Mouse (Mus musculus): ENCODE data around the gene Cdr2l.

The Cdr2l gene

GRCm38 (mm10) chr11:115381743-115382539, at the start of gene Cdr2l:
Gene Cdr2l, plus strand, starts transcription at chr11:115381916.
- DNase-seq = peak; percentile 30 to 39

- no peak for DNase-seq
Observed at GRCm38 (mm10) chr11:115334531-115334930, 47.2 kb upstream of the Cdr2l start, which contains the start of gene Otop3. Gene Otop3, plus strand, starts transcription at chr11:115334731.

- no peak for DNase-seq
Observed at GRCm38 (mm10) chr11:115335223-115335622, 46.5 kb upstream of the Cdr2l start.

GRCm38 (mm10) chr11:115336115-115336514, 45.6 kb upstream of the Cdr2l start:
- DNase-seq = no peak

DNA sequence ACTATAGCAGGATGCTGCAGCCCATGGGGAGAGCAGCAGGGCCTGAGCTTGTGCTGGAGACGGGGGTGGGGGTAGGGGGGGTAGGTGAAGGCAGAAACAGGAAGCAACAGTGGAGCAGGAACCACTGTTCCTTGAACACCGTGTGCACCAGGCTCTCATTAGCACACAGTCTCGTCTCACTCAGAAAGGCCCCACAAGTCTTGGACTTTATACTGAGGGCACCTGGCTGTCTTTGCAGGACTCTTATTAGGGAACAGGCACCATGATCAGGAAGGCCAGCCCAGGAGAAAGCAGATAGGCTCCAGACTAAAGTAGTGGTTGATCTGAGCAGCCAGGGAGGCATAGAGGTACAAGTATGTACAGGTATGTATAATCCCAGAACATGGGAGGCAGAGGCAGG, 44.4 kb upstream of the Cdr2l start:
- no peak for DNase-seq

GRCm38 (mm10) chr11:115337826-115338225, 43.9 kb upstream of the Cdr2l start:
- no peak for DNase-seq

DNA sequence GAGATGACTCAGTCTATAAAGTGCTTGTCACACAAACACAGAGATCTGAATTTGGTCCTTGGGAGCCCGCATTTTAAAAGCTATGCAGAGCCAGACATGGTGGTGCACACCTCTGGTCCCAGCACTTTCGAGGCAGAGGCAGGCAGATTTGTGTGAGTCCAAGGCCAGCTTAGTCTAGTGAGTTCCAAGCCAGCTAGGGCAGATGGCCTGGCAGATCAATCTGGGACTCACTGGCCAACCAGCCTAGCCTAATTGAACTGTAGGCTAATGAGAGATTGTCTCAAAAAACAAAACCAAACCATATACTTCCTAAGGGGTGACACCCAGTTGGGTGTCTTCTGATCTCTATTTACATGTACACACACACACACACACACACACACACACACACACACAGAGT, 40.5 kb upstream of the Cdr2l start:
- no peak for DNase-seq

DNA sequence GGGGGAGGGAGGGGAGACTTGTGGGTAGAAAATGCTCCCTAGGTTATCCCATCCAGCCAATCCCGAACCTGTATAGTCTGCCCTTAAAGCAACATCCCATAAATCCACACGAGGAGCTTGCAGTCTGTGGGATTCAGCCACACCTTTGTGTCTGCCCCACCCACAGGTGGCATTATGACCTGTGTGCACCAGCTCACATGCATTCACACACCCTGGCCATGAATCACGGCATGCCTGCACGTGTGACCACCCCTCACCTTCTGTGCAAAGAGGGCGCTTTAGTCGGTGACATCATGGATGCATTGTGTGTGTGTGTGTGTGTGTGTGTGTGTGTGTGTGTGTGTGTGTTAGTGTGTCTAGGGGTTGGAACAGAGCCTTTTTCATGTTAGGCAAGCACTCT, 39.9 kb upstream of the Cdr2l start:
- no peak for DNase-seq

DNA sequence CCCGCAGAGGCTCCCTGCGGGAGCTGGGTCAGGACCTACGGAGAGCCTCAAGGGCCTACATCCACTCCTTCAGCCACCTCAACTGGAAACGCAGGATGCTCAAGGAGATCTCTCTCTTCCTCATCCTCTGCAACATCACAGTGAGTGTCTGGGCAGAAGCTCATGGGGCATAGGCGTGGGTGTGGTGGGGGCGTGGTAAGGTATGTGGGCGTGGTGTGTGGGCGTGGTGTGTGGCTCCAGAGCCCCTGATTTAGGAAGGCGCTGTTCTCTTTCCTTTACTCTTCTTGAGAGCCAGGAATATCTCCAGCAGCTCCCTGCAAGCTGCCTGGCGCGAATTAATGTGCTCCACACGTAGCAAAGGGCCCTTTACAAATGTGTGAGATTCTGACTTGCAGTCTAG, 36.7 kb upstream of the Cdr2l start:
- no peak for DNase-seq

DNA sequence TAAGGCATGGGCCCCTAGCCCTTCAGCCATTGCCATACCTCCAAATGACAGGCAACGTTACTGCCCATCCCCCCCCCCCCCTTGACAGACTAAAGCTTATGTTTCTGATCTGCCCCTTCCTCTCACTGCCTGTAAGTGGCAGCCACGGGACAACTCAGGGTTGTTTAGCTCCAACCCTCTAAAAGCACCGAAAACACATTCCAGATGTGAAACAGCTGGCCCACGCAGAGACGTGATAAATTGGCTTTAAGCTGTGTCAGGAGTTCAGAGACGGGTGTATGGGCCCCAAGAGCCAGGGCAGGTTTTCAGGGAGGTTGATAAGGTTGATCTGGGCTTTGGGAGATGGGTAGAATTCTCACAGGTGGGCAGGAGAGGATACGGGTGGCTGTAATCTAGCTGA, 36.2 kb upstream of the Cdr2l start:
- no peak for DNase-seq

DNA sequence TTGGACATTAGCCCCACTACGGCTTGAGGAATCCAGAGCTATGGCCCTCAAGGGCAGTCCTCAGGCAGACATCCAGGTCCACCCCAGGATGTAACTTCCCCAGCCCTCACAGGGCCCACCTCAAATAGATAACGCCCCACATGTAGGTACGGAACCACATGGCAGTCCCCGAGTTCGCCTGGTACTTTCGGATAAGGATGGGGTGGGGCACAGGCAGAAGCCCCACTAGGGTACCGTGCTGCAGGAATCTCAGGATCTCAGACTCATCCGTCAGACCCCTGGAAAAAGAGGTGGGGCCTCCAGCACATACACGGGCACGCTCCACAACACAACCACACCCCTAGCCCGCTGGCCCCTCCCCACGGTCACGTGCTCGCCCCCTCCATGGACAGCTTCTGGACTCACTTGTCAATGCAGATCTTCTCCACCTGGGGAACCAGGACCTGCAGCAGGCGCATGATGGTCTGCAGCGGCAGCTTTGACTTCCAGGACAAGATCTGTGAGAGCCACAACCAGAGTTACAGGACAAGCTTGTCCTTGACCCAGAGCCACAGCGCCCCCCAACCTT, 33.0 kb upstream of the Cdr2l start:
- no peak for DNase-seq

GRCm38 (mm10) chr11:115349976-115350375, 31.7 kb upstream of the Cdr2l start:
- no peak for DNase-seq

DNA sequence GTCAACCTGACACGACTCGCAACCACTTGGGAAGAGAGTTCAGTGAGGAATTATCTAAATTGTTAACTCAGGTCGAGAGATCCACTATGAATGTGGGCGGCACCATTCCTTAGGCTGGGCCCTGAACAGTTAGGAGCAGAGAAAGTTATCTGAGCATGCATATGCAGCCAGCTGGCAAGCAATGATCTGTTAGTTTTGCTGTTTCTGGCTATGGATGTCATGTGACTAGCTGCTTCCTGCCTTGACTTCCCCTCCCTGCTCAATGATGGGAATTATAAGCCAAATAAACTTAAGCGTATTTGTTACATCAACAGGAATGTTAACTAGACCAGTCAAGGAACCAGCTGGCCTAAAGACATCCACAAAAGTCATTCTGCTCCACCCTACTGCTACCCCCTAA, 28.3 kb upstream of the Cdr2l start:
- no peak for DNase-seq

- DNase-seq = peak in 1 of 2 experiments; percentile 56
Observed at GRCm38 (mm10) chr11:115354183-115354582, 27.5 kb upstream of the Cdr2l start.

- peak in 1 of 2 experiments; percentile 71 for DNase-seq
Observed at GRCm38 (mm10) chr11:115358468-115358867, 23.2 kb upstream of the Cdr2l start.

GRCm38 (mm10) chr11:115359293-115359692, 22.4 kb upstream of the Cdr2l start:
- DNase-seq = no peak

- no peak for DNase-seq
Observed at GRCm38 (mm10) chr11:115359726-115360125, 22.0 kb upstream of the Cdr2l start.

DNA sequence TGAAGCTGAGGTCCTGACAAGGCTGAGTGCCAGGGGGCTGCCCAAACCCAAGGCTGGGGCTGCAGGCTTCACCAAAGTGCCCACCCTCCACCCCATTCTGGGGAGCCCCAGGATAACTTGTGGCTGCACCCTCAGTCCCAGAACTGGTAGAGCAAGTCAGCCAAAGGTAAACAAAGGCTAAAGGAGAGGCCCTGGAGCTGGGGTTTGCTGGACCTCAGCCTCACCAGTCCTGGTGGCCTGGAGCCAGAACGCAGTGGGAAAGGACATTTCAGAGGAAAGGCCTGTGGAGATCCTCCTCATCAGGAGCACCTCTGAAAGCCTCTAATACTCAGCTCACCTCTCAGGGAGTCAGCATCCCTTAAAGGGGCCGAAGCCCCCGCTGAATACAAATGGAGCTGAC, 17.6 kb upstream of the Cdr2l start:
- DNase-seq = no peak

- DNase-seq = no peak
Observed at GRCm38 (mm10) chr11:115366039-115366705, 15.5 kb upstream of the Cdr2l start.

GRCm38 (mm10) chr11:115366706-115367394, 14.9 kb upstream of the Cdr2l start:
- no peak for DNase-seq

GRCm38 (mm10) chr11:115367395-115367944, 14.2 kb upstream of the Cdr2l start, which contains the start of gene Hid1:
Gene Hid1, minus strand, starts transcription at chr11:115367756.
- peak; percentile 67 to 82 for DNase-seq

- DNase-seq = no peak
Observed at GRCm38 (mm10) chr11:115370368-115370767, 11.3 kb upstream of the Cdr2l start.

GRCm38 (mm10) chr11:115371354-115371753, 10.4 kb upstream of the Cdr2l start:
- no peak for DNase-seq

Measured in spleen, adult 18-20 months (tissue).